Mouse (Mus musculus) limb, embryonic 11.5 days (tissue): ENCODE measurements around the gene Fam229b. TPM values are rescaled to one million over a fixed set of nuclear protein-coding genes. Genes with fewer than 3 reads are reported as not detected.

Source experiments
- ATAC-seq: fragments of 200-750 bp; cut with Nextera tagmentation; 2 replicates; pipeline ENCODE4 v1.8.0; 2017; ENCODE audit warnings: low read depth; ENCODE audit not compliant: insufficient number of reproducible peaks, low FRiP score, low TSS enrichment
- DNase-seq: peaks from one replicate; pipeline ENCODE4 v3.0.0-alpha.2; 2015; ENCODE audit warnings: low spot score
- H3K27ac ChIP-seq: fragments of 300-500 bp; sonication (generic); replicated peaks from 2 replicates; pipeline ENCODE4 v1.5.1; 2014; ENCODE audit warnings: low read depth, mild to moderate bottlenecking, low read length
- H3K27me3 ChIP-seq: fragments of 300-500 bp; sonication (generic); 2 replicates; pipeline ENCODE4 v1.6.1; 2014; ENCODE audit warnings: mild to moderate bottlenecking, low read length, mixed read lengths; ENCODE audit not compliant: control insufficient read depth, insufficient read depth
- H3K36me3 ChIP-seq: fragments of 300-500 bp; sonication (generic); 2 replicates; pipeline ENCODE4 v1.6.1; 2014; ENCODE audit warnings: mild to moderate bottlenecking, low read length, moderate library complexity, mixed read lengths; ENCODE audit not compliant: control insufficient read depth, insufficient read depth
- H3K4me1 ChIP-seq: fragments of 300-500 bp; sonication (generic); 2 replicates; pipeline ENCODE4 v1.6.1; 2014; ENCODE audit warnings: low read length, mixed read lengths; ENCODE audit not compliant: control insufficient read depth, insufficient read depth
- H3K4me2 ChIP-seq: fragments of 300-500 bp; sonication (generic); 2 replicates; pipeline ENCODE4 v1.6.1; 2014; ENCODE audit warnings: low read depth, mild to moderate bottlenecking, moderate library complexity; ENCODE audit not compliant: severe bottlenecking
- H3K4me3 ChIP-seq: fragments of 300-500 bp; sonication (generic); 2 replicates; pipeline ENCODE4 v1.5.1; 2014; ENCODE audit warnings: low read depth, low read length
- H3K9ac ChIP-seq: fragments of 300-500 bp; sonication (generic); 2 replicates; pipeline ENCODE4 v1.6.1; 2014; ENCODE audit warnings: mild to moderate bottlenecking, low read length
- H3K9me3 ChIP-seq: fragments of 300-500 bp; sonication (generic); 2 replicates; pipeline ENCODE4 v1.6.1; 2016; ENCODE audit warnings: low read length; ENCODE audit not compliant: control insufficient read depth
- WGBS: fragments of 180-500 bp; shearing (Covaris S2); extraction: QIAGEN DNeasy Blood & Tissue Kit; methylation state at CpG from one replicate; pipeline ENCODE4 v1.1.7; 2014; 5-methylcytosine and 5-hydroxymethylcytosine counted together
- polyA plus RNA-seq: library from polyadenylated mRNA; unstranded; fragments of >200 nt; fragmentation: Nextera tagmentation; extraction: Ambion mirVana; gene quantifications from 2 replicates; pipeline ENCODE4 v1.2.1, GENCODE M21; 2014

Gene Fam229b
- polyA plus RNA-seq, 1 experiment from 2014 or later: 10.6 TPM

- Histone ChIP-seq H3K27me3 (no peaks in the 10 kb centered on the region), H3K4me3 (no peak overlapping the region), H3K27ac (no peak overlapping the region), H3K9me3 (no peaks in the 10 kb centered on the region), H3K9ac (no peak overlapping the region), H3K4me1 (no peaks in the 10 kb centered on the region), H3K4me2 (no peak overlapping the region), H3K36me3 (no peaks in the 10 kb centered on the region)
- ATAC-seq (no peak), DNase-seq (no peak)
- WGBS: 72% methylated on average over 4 of the region's 4 CpGs
Measured at GRCm38 (mm10) chr10:39106935-39107334, 26.8 kb downstream of the Fam229b start.

- Histone ChIP-seq H3K4me3 (no peak overlapping the region), H3K27me3 (no peaks in the 10 kb centered on the region), H3K27ac (no peak overlapping the region), H3K9me3 (no peaks in the 10 kb centered on the region), H3K9ac (no peak overlapping the region), H3K4me2 (no peak overlapping the region), H3K36me3 (no peaks in the 10 kb centered on the region), H3K4me1 (no peaks in the 10 kb centered on the region)
- DNase-seq (no peak), ATAC-seq (no peak)
- 68% methylated on average over 3 of the region's 3 CpGs for WGBS
Measured at GRCm38 (mm10) chr10:39106413-39106812, 27.3 kb downstream of the Fam229b start.

GRCm38 (mm10) chr10:39104803-39105449, 28.8 kb downstream of the Fam229b start:
- H3K4me3 ChIP-seq: no peak overlapping the region
- no peak overlapping the region for H3K27ac ChIP-seq
- no peaks in the 10 kb centered on the region for H3K36me3 ChIP-seq
- no peak overlapping the region for H3K4me2 ChIP-seq
- H3K27me3 ChIP-seq: no peaks in the 10 kb centered on the region
- ATAC-seq (no peak), DNase-seq (no peak)
- no peaks in the 10 kb centered on the region for H3K9me3 ChIP-seq
- WGBS: 90% methylated on average over 8 of the region's 8 CpGs
- no peaks in the 10 kb centered on the region for H3K4me1 ChIP-seq
- no peak overlapping the region for H3K9ac ChIP-seq

GRCm38 (mm10) chr10:39098746-39099145, 35.0 kb downstream of the Fam229b start:
- DNase-seq (no peak), ATAC-seq (no peak)
- H3K4me2 ChIP-seq: no peak overlapping the region
- no peaks in the 10 kb centered on the region for H3K4me1 ChIP-seq
- no peak overlapping the region for H3K27ac ChIP-seq
- H3K9me3 ChIP-seq: no peaks in the 10 kb centered on the region
- no peak overlapping the region for H3K4me3 ChIP-seq
- H3K9ac ChIP-seq: no peak overlapping the region
- no peaks in the 10 kb centered on the region for H3K36me3 ChIP-seq
- no peaks in the 10 kb centered on the region for H3K27me3 ChIP-seq
- WGBS: 97% methylated on average over 10 of the region's 10 CpGs

GRCm38 (mm10) chr10:39096981-39097380, 36.7 kb downstream of the Fam229b start:
- WGBS: 91% methylated on average over 9 of the region's 9 CpGs
- H3K27me3 ChIP-seq: no peaks in the 10 kb centered on the region
- H3K36me3 ChIP-seq: no peaks in the 10 kb centered on the region
- no peak overlapping the region for H3K4me3 ChIP-seq
- no peaks in the 10 kb centered on the region for H3K9me3 ChIP-seq
- no peak for ATAC-seq
- no peak overlapping the region for H3K9ac ChIP-seq
- H3K27ac ChIP-seq: no peak overlapping the region
- H3K4me1 ChIP-seq: no peaks in the 10 kb centered on the region
- H3K4me2 ChIP-seq: no peak overlapping the region
- peak; percentile 49 for DNase-seq

GRCm38 (mm10) chr10:39072048-39072447, 61.7 kb downstream of the Fam229b start:
- 51% methylated on average over 4 of the region's 4 CpGs for WGBS
- Histone ChIP-seq H3K27ac (no peak overlapping the region), H3K36me3 (no peaks in the 10 kb centered on the region), H3K9me3 (no peaks in the 10 kb centered on the region), H3K4me3 (no peak overlapping the region), H3K4me2 (no peak overlapping the region), H3K27me3 (no peaks in the 10 kb centered on the region), H3K4me1 (no peaks in the 10 kb centered on the region), H3K9ac (no peak overlapping the region)
- no peak for DNase-seq
- ATAC-seq: no peak

Other genes with a start within 250 kb of the Fam229b start
- 24.8 and 32.1 TPM in 2 replicates for gene Lama4, start 168.4 kb downstream of the Fam229b start, polyA plus RNA-seq
- gene Tube1, start 62 bp upstream of the Fam229b start, polyA plus RNA-seq: 26.7 and 27.0 TPM in 2 replicates
- gene Ccn6, start 29.9 kb upstream of the Fam229b start, polyA plus RNA-seq: 0.41 and 0.48 TPM in 2 replicates
- gene Fyn, start 234.9 kb upstream of the Fam229b start, polyA plus RNA-seq: 20.6 and 20.8 TPM in 2 replicates